Mouse (Mus musculus) kidney, adult 9 months (tissue): ENCODE results near the gene Hist1h2bj.
"Not testable (repeated sequence)": the region's sequence is repeated elsewhere in the genome, so short reads cannot be mapped to it uniquely, and the experiment has no call there.

ENCODE experiments used
- DNase-seq: peaks from one replicate; pipeline ENCODE4 v3.0.0; 2022

Hist1h2bj gene

GRCm38 (mm10) chr13:22040464-22041141 lies 2.4 kb upstream of the Hist1h2bj start:
- no peak for DNase-seq

DNA sequence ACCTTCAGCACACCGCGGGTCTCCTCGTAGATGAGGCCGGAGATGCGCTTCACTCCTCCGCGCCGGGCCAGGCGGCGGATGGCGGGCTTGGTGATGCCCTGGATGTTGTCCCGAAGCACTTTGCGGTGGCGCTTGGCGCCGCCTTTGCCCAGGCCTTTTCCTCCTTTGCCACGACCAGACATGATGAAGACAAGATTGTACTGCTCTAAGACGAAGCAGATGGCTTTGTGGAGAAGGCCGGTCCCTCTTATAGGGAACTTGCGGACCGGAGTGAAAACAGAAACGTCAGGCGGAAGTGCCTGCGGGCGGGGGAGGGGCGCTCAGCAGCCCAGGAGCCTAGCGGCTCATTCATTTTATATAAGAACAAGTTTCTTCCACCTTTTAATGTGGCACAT lies 1.9 kb upstream of the Hist1h2bj start, which contains the start of gene Hist1h4i:
Gene Hist1h4i (minus strand): TSS at position 221 of the 395 bp plus-strand sequence.
- DNase-seq: peak; percentile 95

DNA sequence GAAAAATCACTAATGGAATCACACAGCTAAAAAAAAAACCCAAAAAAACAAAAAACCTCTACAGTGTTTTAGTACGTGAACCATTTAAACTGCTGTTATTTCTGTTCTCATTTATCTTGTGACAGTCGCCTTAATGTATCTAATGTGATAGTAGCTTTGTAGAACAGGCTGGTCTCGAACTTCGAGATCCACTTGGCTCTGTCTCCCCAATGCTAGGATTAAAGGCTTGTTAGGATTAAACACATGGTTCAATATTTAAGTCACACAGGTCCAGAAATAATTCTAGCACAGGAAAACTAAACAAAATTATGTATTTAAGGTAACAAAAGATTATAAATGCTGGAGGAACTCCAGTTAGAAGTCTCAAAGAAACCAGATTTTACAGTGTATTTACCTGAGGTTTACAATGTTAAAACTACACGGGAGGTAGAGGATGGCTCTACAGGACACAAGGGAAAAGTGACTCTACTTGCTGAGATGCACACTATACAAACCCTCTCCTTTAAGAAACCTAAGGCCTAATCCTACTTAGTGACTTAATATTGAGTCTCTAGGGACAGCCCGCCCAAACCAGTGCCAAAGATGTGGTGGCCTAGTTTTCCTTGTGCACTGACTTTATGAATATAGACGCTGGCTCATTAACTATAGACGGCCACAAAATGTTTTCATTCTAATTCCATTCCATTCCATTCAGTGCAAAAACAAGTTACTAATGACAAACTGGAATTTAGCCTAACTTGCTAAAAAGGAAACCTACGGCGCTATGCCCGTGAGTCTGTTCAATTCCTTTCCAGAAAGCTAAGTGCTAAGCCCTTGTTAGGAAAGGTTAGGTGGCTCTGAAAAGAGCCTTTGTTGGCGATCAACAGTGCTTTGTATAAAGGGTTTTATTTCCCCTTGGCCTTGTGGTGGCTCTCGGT lies 1.1 kb upstream of the Hist1h2bj start:
- no peak for DNase-seq

- DNase-seq: peak; percentile 73
Measured at GRCm38 (mm10) chr13:22043503-22044431, 753 bp downstream of the Hist1h2bj start.

- no peak for DNase-seq
Measured at GRCm38 (mm10) chr13:22044432-22045155, 1.6 kb downstream of the Hist1h2bj start.

DNA sequence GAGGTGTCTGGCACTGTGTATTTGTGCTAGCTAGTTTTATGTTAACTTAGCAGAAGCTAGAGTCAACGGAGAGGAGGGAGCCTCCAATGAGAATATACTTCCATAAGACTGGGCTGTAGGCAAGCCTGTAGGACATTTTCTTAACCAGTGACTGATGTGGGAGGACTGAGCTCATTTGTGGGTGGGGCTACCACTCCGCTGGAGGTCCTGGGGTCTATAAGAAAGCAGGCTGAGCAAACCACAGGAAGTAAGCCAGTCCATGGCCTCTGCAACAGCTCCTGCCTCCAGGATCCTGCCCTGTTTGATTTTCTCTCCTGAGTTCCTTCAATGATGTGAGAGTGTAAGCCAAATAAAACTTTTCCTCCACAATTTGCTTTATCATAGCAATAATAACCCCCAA lies 2.3 kb downstream of the Hist1h2bj start:
- no peak for DNase-seq

DNA sequence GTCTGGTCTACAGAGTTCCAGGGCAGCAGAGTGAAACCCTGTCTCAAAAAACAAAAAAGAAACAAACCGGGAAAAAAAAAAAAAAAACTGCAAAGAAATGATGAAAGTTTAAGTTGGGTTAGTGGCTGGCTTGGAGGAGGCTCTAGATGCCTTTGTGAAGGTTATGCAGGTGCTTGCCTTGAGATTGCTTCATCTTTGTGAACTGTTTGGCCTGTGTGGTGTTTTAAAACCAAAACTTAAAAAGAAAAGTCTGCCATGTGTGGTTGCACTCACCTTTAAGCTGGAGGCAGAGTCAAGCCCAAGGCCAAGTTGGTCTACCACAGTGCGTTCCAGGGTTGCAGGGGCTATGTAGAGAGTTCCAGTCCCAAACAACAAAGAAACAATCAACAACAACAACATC lies 6.0 kb downstream of the Hist1h2bj start:
- DNase-seq: no peak

DNA sequence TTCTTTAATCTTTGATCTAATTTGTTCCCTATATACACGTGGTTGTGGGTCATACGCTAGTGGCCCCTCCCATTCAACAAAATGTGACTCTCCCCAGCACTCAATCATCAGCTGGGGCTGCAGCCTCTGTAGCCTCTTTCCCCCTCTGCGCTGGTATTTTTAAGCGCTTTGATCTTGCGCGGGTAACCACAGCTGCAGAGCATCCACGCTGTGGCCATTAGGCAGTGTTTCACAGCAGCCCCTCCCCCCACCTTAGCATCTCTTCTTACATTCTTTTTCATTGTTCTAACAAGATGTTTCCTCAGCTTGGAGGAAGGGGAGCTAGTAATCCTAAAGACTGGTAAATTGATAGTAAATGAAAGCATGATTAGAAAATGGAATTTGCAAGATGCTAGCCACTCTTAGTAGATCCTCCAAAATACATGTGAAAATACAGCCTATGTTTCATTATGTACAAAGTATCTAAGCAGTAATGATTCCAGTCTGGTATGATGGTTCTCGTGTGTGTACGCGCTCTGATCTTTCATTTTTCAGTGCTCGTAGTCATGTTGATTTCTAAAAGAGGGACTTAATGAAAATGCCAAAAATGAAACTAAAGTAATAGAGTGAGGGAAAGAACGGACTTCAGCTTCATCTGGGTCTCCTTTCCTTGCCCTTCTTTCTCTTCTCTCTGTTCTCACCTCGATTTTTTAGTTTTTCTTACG lies 6.9 kb downstream of the Hist1h2bj start:
- DNase-seq: no peak

GRCm38 (mm10) chr13:22050591-22051522 lies 7.8 kb downstream of the Hist1h2bj start:
- peak; percentile 84 for DNase-seq

- no peak for DNase-seq
Measured at GRCm38 (mm10) chr13:22051523-22051859, 8.5 kb downstream of the Hist1h2bj start.

DNA sequence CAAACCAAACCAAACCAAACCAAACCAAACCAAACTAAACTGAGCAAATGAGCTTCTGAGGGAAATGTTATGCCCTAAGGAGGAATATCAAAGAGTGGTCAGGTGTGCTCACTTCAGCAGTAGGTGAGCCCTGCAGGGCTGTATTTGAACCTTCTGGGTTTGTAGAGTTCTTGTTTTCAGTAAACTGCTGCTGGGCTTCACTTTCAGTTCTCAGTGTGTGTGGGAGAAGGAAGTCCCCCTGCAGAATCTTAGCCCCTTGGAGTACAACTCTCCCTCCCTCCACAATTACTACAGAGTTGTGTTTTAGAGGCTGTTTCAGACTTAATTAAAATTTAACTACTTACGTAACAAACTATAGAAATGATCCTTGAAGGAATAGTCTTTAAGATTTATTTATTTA lies 10.7 kb downstream of the Hist1h2bj start:
- no peak for DNase-seq

DNA sequence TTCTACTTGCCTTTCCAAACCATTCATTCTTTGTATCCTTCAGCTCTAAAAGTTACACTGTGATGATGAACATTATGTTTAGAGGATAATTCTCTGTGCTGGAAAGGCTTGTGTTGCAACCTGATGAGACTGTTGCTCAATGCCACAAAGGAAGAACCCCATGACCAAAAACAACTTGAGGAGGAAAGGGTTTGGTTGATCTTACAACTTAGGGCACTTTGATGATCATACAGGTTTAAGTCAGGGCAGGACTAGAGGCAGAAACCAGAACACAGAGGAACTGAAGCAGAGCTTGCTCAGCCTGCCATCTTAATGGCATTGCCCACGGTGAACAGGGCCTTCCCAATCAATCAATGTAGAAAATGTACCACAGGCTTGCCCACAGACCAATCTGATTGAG lies 18.4 kb downstream of the Hist1h2bj start:
- no peak for DNase-seq

- no peak for DNase-seq
Measured at GRCm38 (mm10) chr13:22063468-22063867, 20.5 kb downstream of the Hist1h2bj start.

DNA sequence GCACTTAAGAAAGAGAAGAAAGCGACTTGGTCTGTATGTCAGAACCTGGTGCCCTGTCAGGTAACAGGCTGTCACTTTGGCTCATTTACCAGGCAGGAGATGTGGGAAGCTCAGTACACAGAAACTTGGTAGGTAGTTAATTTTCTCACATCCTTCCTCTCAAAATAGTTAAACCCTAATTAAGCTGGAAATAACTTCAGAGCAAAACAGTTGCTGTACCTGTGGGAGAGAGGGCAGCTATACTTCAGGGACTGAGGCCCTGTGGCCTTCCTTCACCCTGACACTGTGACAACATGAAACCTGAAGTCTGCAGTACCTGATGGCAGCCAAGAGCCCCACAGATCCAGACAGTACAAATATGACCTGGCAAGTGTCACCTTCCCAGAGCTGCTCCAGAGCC lies 41.1 kb downstream of the Hist1h2bj start, which contains the start of gene Vmn1r188:
Gene Vmn1r188 (plus strand): TSS at position 301 of the 400 bp plus-strand sequence.
- DNase-seq: not testable (repeated sequence)
